In the genomic region with DNA sequence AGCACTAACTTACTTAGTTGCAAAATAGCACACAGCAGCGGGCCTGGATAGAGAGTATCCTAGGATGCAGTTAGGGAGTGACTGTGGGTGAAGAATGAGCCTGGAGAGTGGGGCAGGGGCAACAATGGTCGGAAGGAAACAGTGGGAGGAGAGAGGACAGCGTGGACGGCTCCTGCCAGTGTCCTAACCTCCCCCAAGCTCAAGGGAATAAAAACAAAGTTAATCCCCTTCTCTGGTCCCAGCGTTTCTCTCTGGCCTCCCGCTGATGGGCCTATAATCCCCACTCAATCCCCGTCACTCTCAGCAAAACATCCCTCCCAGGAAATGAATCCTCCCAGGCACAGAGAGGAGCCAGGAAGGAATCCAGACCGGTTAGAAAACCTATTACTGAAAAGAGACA, we compare ENCODE assay signal across 10 mouse cellular contexts. TPM values are rescaled to one million over a fixed set of nuclear protein-coding genes. Genes with fewer than 3 reads are reported as not detected.
DNase-seq lines count a peak whose midpoint lies in the region; ATAC-seq lines count a peak whose summit lies in the region.
"Had no signal": no experiment of that assay in that cellular context is flagged by ENCODE, and none has a peak within 500 bp of the region (broad histone marks: within the 10 kb centered on the region; RNA-seq: fewer than 3 reads in every experiment).

No protein-coding gene starts in this region.

- peak overlapping the region; percentile 16; the same call in 1 of the 2 replicates for H3K27ac ChIP-seq in intestine, embryonic 14.5 days (ENCODE audit: low read depth)
- peak overlapping the region; percentile 62 for H3K27ac ChIP-seq in midbrain, embryonic 15.5 days

- intact Hi-C loops in gastrocnemius, postnatal 14 days (cut with DNase I; ENCODE audit: low total_unique reads) = no loop called here

- no peaks in the 10 kb centered on the region for H3K27me3 ChIP-seq in intestine, embryonic 14.5 days (replicated peaks; ENCODE audit: control insufficient read depth, insufficient read depth, low read length)
- no peaks in the 10 kb centered on the region for H3K27me3 ChIP-seq in midbrain, embryonic 15.5 days (replicated peaks)

- no peaks in the 10 kb centered on the region for H3K4me1 ChIP-seq in intestine, embryonic 14.5 days (replicated peaks; ENCODE audit: control insufficient read depth, insufficient read depth, low read length)
- H3K4me1 ChIP-seq in midbrain, embryonic 15.5 days = peaks cover 42% of the 10 kb centered on the region

- peak overlapping the region; percentile 18; the same call in 1 of the 2 replicates for H3K4me2 ChIP-seq in intestine, embryonic 14.5 days (ENCODE audit: low read length)
- no peak overlapping the region for H3K4me2 ChIP-seq in midbrain, embryonic 15.5 days

- H3K9ac ChIP-seq in intestine, embryonic 14.5 days (ENCODE audit: low read length) = no peak overlapping the region
- H3K9ac ChIP-seq in midbrain, embryonic 15.5 days = no peak overlapping the region

- ATAC-seq in intestine, embryonic 14.5 days (replicated peaks; ENCODE audit: low FRiP score, low TSS enrichment, low read depth) = no peak
- no peak for ATAC-seq in midbrain, embryonic 15.5 days (replicated peaks)
- no peak for ATAC-seq in granulocyte monocyte progenitor cell, adult 5-6 weeks (replicated peaks; ENCODE audit: poor library complexity, severe bottlenecking)
- ATAC-seq: forebrain, embryonic 14.5 days had no signal

- H3K36me3 ChIP-seq in intestine, embryonic 14.5 days (ENCODE audit: control insufficient read depth, insufficient read depth, low read length) = no peaks in the 10 kb centered on the region
- H3K36me3 ChIP-seq in midbrain, embryonic 15.5 days (replicated peaks) = no peaks in the 10 kb centered on the region

- 27% methylated on average over 8 of the region's 8 CpGs for WGBS in intestine, embryonic 14.5 days
- 3% methylated on average over 8 of the region's 8 CpGs for WGBS in midbrain, embryonic 15.5 days

- peak; percentile 13 for DNase-seq in gastrocnemius, postnatal 25 days
- DNase-seq in gastrocnemius, postnatal 14 days = no peak
- DNase-seq in embryo, embryonic 10.5 days (ENCODE audit: low spot score) = peak; percentile 32
- DNase-seq in intestine, embryonic 14.5 days (ENCODE audit: low spot score) = no peak
- no peak for DNase-seq in thymus, postnatal 36 days
- DNase-seq in right cerebral cortex, postnatal 36 days (ENCODE audit: low spot score in 2 of 2) = no peak

- H3K9me3 ChIP-seq in intestine, embryonic 14.5 days (ENCODE audit: control insufficient read depth, low read length) = no peaks in the 10 kb centered on the region
- H3K9me3 ChIP-seq in midbrain, embryonic 15.5 days = no peaks in the 10 kb centered on the region

- no peak overlapping the region for H3K4me3 ChIP-seq in intestine, embryonic 14.5 days (ENCODE audit: low read depth, low read length)
- H3K4me3 ChIP-seq in midbrain, embryonic 15.5 days = no peak overlapping the region

RNA-seq across cellular contexts. Expression of a gene that starts 5.6 kb away (rescaled TPM):
- 1 to 10 TPM; 1.0 to 1.6 TPM for total RNA-seq in gastrocnemius, postnatal 25 days (2021)
- total RNA-seq in gastrocnemius, postnatal 14 days (2021) = 1 to 10 TPM; 1.6 to 3.0 TPM
- 28.4 and 30.0 TPM in 2 replicates for polyA plus RNA-seq in intestine, embryonic 14.5 days (2014; fragmentation: Nextera tagmentation; extraction: Ambion mirVana)
- polyA plus RNA-seq in midbrain, embryonic 15.5 days (2015; fragmentation: Nextera tagmentation; extraction: Ambion mirVana) = 28.9 and 34.2 TPM in 2 replicates
- 11.3 and 12.2 TPM in 2 replicates for total RNA-seq in granulocyte monocyte progenitor cell, adult 5-6 weeks (2014; fragmentation: Nextera tagmentation)
- total RNA-seq in granulocyte monocyte progenitor cell, adult 5-6 weeks (2017) = 7.9 and 12.1 TPM in 2 replicates

RNA-seq across cellular contexts. Expression of a gene that starts 25.4 kb away (rescaled TPM):
- total RNA-seq in gastrocnemius, postnatal 25 days (2021) = not detected
- not detected for total RNA-seq in gastrocnemius, postnatal 14 days (2021)
- polyA plus RNA-seq in intestine, embryonic 14.5 days (2014; fragmentation: Nextera tagmentation; extraction: Ambion mirVana) = 0.12 TPM in 1 of 2 replicates, not detected in the other
- 0.09 TPM in 1 of 2 replicates, not detected in the other for polyA plus RNA-seq in midbrain, embryonic 15.5 days (2015; fragmentation: Nextera tagmentation; extraction: Ambion mirVana)
- total RNA-seq in granulocyte monocyte progenitor cell, adult 5-6 weeks (2014; fragmentation: Nextera tagmentation) = not detected in 2 replicates
- not detected in 2 replicates for total RNA-seq in granulocyte monocyte progenitor cell, adult 5-6 weeks (2017)
- total RNA-seq: layer of hippocampus, postnatal 14 days had no signal
- polyA plus RNA-seq: forebrain, embryonic 14.5 days had no signal

RNA-seq across cellular contexts. Expression of a gene that starts 43.5 kb away (rescaled TPM):
- 10 to 100 TPM; 53.1 to 57.1 TPM for total RNA-seq in gastrocnemius, postnatal 25 days (2021)
- 10 to 100 TPM; 48.9 to 53.2 TPM for total RNA-seq in gastrocnemius, postnatal 14 days (2021)
- polyA plus RNA-seq in intestine, embryonic 14.5 days (2014; fragmentation: Nextera tagmentation; extraction: Ambion mirVana) = 67.1 and 67.8 TPM in 2 replicates
- polyA plus RNA-seq in midbrain, embryonic 15.5 days (2015; fragmentation: Nextera tagmentation; extraction: Ambion mirVana) = 40.9 and 42.7 TPM in 2 replicates
- 76.7 and 90.4 TPM in 2 replicates for total RNA-seq in granulocyte monocyte progenitor cell, adult 5-6 weeks (2014; fragmentation: Nextera tagmentation)
- total RNA-seq in granulocyte monocyte progenitor cell, adult 5-6 weeks (2017) = 103 and 113 TPM in 2 replicates

RNA-seq across cellular contexts. Expression of a gene that starts 47.2 kb away (rescaled TPM):
- total RNA-seq in gastrocnemius, postnatal 25 days (2021) = not detected
- not detected for total RNA-seq in gastrocnemius, postnatal 14 days (2021)
- polyA plus RNA-seq in intestine, embryonic 14.5 days (2014; fragmentation: Nextera tagmentation; extraction: Ambion mirVana) = not detected in 2 replicates
- polyA plus RNA-seq in midbrain, embryonic 15.5 days (2015; fragmentation: Nextera tagmentation; extraction: Ambion mirVana) = not detected in 2 replicates
- total RNA-seq in granulocyte monocyte progenitor cell, adult 5-6 weeks (2014; fragmentation: Nextera tagmentation) = not detected in 2 replicates
- not detected in 2 replicates for total RNA-seq in granulocyte monocyte progenitor cell, adult 5-6 weeks (2017)
- total RNA-seq: layer of hippocampus, postnatal 14 days had no signal
- polyA plus RNA-seq: forebrain, embryonic 14.5 days had no signal

Comparison
In these comparisons a context has a peak if more than half of its experiments do, and no peak if none do; other contexts are left out.
1. DNase-seq: peak in gastrocnemius, postnatal 25 days (single experiment) and embryo, embryonic 10.5 days (single experiment); none in gastrocnemius, postnatal 14 days (single experiment), intestine, embryonic 14.5 days (single experiment), thymus, postnatal 36 days (0 of 2) and right cerebral cortex, postnatal 36 days (0 of 2).